Mouse (Mus musculus): ENCODE measurements around the gene H2-Q2. TPM values are rescaled to one million over a fixed set of nuclear protein-coding genes. Genes with fewer than 3 reads are reported as not detected.
"Not testable (repeated sequence)": the region's sequence is repeated elsewhere in the genome, so short reads cannot be mapped to it uniquely, and the experiment has no call there.

H2-Q2 gene
- polyA plus RNA-seq, 1 experiment from 2014 or later, result 136 TPM

DNA sequence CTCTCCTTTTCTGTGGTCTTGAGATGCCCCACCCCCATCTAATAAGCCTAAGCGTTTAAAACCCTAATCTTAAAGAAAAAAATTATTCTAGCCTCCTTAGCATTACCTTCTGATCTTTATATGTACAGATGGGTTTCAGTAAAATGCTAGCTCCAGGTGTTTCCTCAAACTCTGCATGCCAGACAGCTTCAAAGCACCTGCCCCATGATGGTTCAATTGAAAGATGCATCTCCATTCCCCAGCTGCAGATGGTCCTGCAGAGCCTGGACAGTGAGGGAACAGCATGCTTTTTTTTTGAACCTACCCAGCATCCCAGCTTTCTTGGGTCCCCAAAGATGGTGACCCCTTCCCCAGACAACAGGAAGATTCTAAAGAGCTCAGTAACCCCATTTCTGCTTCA lies 15.0 kb downstream of the H2-Q2 start:
- 28% methylated on average over 1 of the region's 1 CpGs for WGBS

DNA sequence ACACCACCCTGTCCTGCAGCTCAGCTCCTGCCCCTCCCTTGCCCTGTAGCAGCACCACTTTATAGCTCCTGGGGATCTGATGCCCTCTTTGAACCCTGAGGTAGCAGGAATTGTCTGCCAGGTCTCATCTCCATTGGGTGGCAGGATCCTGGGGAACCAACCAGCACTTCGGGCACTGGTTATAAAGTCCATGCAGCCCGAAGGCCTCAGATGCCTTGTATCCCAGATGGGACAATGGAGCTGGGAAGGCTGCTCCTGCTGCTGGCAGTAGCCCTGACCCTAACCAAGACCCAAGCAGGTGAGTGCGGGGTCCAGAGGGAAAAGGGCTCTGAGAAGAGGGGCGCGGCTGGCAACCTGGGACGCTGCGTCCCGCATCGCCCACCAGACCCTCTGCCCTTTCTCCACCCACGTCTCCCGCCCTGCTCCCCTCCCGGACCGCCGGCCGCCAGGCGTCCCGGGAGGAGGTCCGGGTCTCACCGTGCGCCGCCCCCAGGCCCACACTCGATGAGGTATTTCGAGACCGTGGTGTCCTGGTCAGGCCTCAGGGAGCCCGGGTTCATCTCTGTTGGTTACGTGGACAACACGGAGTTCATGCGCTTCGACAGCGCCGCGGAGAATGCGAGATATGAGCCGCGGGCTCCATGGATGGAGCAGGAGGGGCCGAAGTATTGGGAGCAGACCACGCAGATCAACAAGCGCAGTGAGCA lies 16.9 kb downstream of the H2-Q2 start:
- peak overlapping the region; percentile 57 for H3K9ac ChIP-seq (ENCODE audit: low read depth, low read length)
- H3K36me3 ChIP-seq (ENCODE audit: control insufficient read depth, insufficient read depth, low read length), result no peaks in the 10 kb centered on the region
- no peaks in the 10 kb centered on the region for H3K27me3 ChIP-seq (replicated peaks; ENCODE audit: control insufficient read depth, insufficient read depth, low read length)
- peak overlapping the region; percentile 74 for H3K4me2 ChIP-seq (ENCODE audit: low read depth, low read length)
- WGBS, result 9% methylated on average over 38 of the region's 38 CpGs
- no peak overlapping the region for H3K27ac ChIP-seq (ENCODE audit: low read length)
- H3K4me1 ChIP-seq (ENCODE audit: control insufficient read depth, insufficient read depth, low read length), result peaks cover 8% of the 10 kb centered on the region
- ATAC-seq, result peak; percentile 21; the same call in 1 of the 2 replicates
- no peaks in the 10 kb centered on the region for H3K9me3 ChIP-seq (ENCODE audit: control insufficient read depth, low read length)
- peak overlapping the region; percentile 52 for H3K4me3 ChIP-seq (ENCODE audit: low read length)

More for the DNA sequence above, 15.0 kb downstream of the H2-Q2 start:
- H3K4me2 ChIP-seq (ENCODE audit: low read depth, low read length), result no peak overlapping the region
- no peaks in the 10 kb centered on the region for H3K36me3 ChIP-seq (ENCODE audit: control insufficient read depth, insufficient read depth, low read length)
- no peaks in the 10 kb centered on the region for H3K27me3 ChIP-seq (replicated peaks; ENCODE audit: control insufficient read depth, insufficient read depth, low read length)
- no peaks in the 10 kb centered on the region for H3K9me3 ChIP-seq (ENCODE audit: control insufficient read depth, low read length)
- peaks cover 8% of the 10 kb centered on the region for H3K4me1 ChIP-seq (ENCODE audit: control insufficient read depth, insufficient read depth, low read length)
- no peak overlapping the region for H3K27ac ChIP-seq (ENCODE audit: low read length)
- no peak overlapping the region for H3K9ac ChIP-seq (ENCODE audit: low read depth, low read length)
- H3K4me3 ChIP-seq (ENCODE audit: low read length), result no peak overlapping the region
- no peak for ATAC-seq

DNA sequence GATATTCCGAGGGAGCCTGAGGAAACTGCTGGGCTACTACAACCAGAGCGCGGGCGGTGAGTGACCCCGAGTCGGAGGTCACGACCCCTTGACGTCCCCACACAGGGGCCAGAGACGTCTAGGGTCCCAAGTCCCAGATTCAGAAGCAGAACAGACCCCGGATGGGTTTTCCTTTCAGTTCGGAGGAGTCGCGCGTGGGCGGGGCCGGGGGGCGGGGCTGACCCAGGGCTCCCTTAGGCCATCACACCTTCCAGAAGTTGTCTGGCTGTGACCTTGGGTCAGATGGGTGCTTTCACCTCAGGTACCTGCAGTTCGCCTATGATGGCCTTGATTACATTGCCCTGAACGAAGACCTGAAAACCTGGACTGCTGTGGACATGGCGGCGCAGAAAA lies 17.4 kb downstream of the H2-Q2 start:
- Histone ChIP-seq H3K4me2 (ENCODE audit: low read depth, low read length) (peak overlapping the region; percentile 74), H3K4me1 (ENCODE audit: control insufficient read depth, insufficient read depth, low read length) (peaks cover 8% of the 10 kb centered on the region), H3K9ac (ENCODE audit: low read depth, low read length) (peak overlapping the region; percentile 57; the same call in 1 of the 2 replicates), H3K27ac (ENCODE audit: low read length) (no peak overlapping the region), H3K36me3 (ENCODE audit: control insufficient read depth, insufficient read depth, low read length) (no peaks in the 10 kb centered on the region), H3K9me3 (ENCODE audit: control insufficient read depth, low read length) (no peaks in the 10 kb centered on the region), H3K27me3 (replicated peaks; ENCODE audit: control insufficient read depth, insufficient read depth, low read length) (no peaks in the 10 kb centered on the region), H3K4me3 (ENCODE audit: low read length) (peak overlapping the region; percentile 52)
- 20% methylated on average over 21 of the region's 21 CpGs for WGBS
- ATAC-seq, result 0 out of 2 replicates have a peak, but pooled peaks have one; percentile 16

DNA sequence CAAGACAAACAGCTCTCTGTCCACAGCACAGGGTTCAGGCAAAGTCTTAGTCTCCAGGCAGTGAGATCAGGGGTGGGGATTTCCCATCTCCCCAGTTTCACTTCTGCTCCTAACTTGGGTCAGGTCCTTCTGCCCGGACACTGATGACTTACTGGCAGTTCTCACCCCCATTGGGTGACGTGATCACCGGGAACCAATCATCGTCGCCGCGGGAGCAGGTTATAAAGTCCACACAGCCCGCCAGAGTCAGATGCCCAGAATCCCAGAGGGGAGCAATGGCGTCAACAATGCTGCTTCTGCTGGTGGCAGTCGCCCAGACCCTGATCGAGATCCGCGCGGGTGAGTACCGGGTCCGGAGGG lies 37.3 kb downstream of the H2-Q2 start, which contains the start of gene H2-Q4:
Gene H2-Q4 (plus strand): TSS at position 249 of the 360 bp plus-strand sequence.
- no peaks in the 10 kb centered on the region for H3K27me3 ChIP-seq (replicated peaks; ENCODE audit: control insufficient read depth, insufficient read depth, low read length)
- ATAC-seq, result peak; percentile 98
- peak within 1 kb of the TSS; percentile 76 for H3K4me3 ChIP-seq (ENCODE audit: low read length)
- H3K9ac ChIP-seq (ENCODE audit: low read depth, low read length), result peak within 1 kb of the TSS; percentile 78
- no peak within 1 kb of the TSS for H3K27ac ChIP-seq (ENCODE audit: low read length)
- no peaks in the 10 kb centered on the region for H3K36me3 ChIP-seq (ENCODE audit: control insufficient read depth, insufficient read depth, low read length)
- WGBS, result under 1% methylated on average over 14 of the region's 16 CpGs
- peak within 1 kb of the TSS; percentile 98 for H3K4me2 ChIP-seq (ENCODE audit: low read depth, low read length)
- H3K9me3 ChIP-seq (ENCODE audit: control insufficient read depth, low read length), result no peaks in the 10 kb centered on the region; the same call in 1 of the 2 replicates
- H3K4me1 ChIP-seq (ENCODE audit: control insufficient read depth, insufficient read depth, low read length), result 0 out of 2 replicates have a peak, but pooled peaks cover 3% of the 10 kb centered on the region

DNA sequence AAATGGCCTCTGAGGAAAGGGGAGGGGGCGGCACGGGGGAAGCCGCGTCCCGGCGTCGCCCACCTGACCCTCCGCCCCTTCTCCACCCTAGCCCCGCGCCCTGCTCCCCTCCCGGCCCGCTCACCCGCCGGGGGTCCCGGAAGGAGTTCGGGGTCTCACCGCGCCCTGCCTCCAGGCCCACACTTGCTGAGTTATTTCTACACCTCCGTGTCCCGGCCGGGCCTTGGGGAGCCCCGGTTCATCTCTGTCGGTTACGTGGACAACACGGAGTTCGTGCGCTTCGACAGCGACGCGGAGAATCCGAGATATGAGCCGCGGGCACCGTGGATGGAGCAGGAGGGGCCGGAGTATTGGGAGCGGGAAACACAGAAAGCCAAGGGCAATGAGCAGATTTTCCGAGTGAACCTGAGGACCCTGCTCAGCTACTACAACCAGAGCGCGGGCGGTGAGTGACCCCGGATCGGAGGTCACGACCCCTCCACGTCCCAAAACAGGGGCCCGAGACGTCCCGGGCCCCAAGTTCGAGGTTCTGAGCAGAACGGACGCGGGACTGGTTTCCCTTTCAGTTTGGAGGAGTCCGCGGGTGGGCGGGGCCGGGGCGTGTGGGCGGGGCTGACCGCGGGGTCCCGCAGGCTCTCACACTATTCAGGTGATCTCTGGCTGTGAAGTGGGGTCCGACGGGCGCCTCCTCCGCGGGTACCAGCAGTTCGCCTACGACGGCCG lies 37.8 kb downstream of the H2-Q2 start:
- ATAC-seq, result peak; percentile 77
- Histone ChIP-seq H3K4me3 (ENCODE audit: low read length) (peak overlapping the region; percentile 76), H3K9me3 (ENCODE audit: control insufficient read depth, low read length) (no peaks in the 10 kb centered on the region; the same call in 1 of the 2 replicates), H3K27me3 (replicated peaks; ENCODE audit: control insufficient read depth, insufficient read depth, low read length) (no peaks in the 10 kb centered on the region), H3K9ac (ENCODE audit: low read depth, low read length) (peak overlapping the region; percentile 78), H3K4me2 (ENCODE audit: low read depth, low read length) (peak overlapping the region; percentile 98), H3K27ac (ENCODE audit: low read length) (no peak overlapping the region), H3K36me3 (ENCODE audit: control insufficient read depth, insufficient read depth, low read length) (no peaks in the 10 kb centered on the region), H3K4me1 (ENCODE audit: control insufficient read depth, insufficient read depth, low read length) (0 out of 2 replicates have a peak, but pooled peaks cover 3% of the 10 kb centered on the region)
- 1% methylated on average over 67 of the region's 70 CpGs for WGBS

DNA sequence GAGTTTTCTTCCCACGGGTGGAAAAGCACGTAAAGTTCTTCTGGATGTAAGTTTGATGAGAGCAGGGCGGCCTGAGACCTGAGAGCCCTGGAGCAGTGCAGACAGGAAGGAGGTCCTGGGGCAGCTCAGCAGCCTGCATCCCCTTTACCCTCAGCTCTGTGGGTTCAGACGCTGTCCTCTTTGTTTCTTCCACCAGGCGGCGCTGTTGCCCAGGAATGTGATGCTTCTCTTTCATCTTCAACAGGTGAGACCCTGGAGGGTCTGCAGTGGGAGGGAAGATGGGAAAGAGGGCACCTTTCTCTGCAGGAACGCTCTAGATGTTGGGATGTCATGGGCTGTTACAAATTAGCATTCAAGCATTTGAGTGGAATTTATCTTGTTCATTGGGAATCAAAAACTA lies 47.8 kb downstream of the H2-Q2 start:
- 6% methylated on average over 7 of the region's 7 CpGs for WGBS
- not testable (repeated sequence) for H3K9ac ChIP-seq (ENCODE audit: low read depth, low read length); H3K36me3 ChIP-seq (ENCODE audit: control insufficient read depth, insufficient read depth, low read length); H3K4me2 ChIP-seq (ENCODE audit: low read depth, low read length); H3K9me3 ChIP-seq (ENCODE audit: control insufficient read depth, low read length); H3K27ac ChIP-seq (ENCODE audit: low read length); H3K27me3 ChIP-seq (replicated peaks; ENCODE audit: control insufficient read depth, insufficient read depth, low read length); ATAC-seq; H3K4me3 ChIP-seq (ENCODE audit: low read length); H3K4me1 ChIP-seq (ENCODE audit: control insufficient read depth, insufficient read depth, low read length)

DNA sequence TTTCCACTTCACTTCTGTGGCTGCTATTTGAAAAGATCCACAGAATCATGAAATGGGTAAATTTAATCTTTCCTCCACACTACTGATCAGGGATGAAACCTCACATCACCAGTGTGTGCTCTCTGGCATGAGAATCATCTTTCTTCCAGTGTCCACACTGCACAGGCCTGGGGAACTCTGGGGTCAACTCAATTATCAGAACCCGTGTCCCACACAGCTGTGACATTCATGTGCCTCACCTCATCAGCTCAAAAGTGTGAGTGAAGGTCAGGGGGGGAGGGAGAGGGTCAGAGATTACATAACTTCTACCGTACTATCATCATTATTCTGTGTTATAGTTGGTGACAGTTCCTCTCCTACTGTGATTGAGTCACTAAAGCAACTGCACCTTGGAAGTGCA lies 50.6 kb downstream of the H2-Q2 start:
- H3K9me3 ChIP-seq (ENCODE audit: control insufficient read depth, low read length); H3K27me3 ChIP-seq (replicated peaks; ENCODE audit: control insufficient read depth, insufficient read depth, low read length); H3K4me1 ChIP-seq (ENCODE audit: control insufficient read depth, insufficient read depth, low read length); ATAC-seq; H3K4me3 ChIP-seq (ENCODE audit: low read length); H3K4me2 ChIP-seq (ENCODE audit: low read depth, low read length); H3K9ac ChIP-seq (ENCODE audit: low read depth, low read length); H3K27ac ChIP-seq (ENCODE audit: low read length); H3K36me3 ChIP-seq (ENCODE audit: control insufficient read depth, insufficient read depth, low read length): not testable (repeated sequence)
- 77% methylated on average over 2 of the region's 2 CpGs for WGBS

DNA sequence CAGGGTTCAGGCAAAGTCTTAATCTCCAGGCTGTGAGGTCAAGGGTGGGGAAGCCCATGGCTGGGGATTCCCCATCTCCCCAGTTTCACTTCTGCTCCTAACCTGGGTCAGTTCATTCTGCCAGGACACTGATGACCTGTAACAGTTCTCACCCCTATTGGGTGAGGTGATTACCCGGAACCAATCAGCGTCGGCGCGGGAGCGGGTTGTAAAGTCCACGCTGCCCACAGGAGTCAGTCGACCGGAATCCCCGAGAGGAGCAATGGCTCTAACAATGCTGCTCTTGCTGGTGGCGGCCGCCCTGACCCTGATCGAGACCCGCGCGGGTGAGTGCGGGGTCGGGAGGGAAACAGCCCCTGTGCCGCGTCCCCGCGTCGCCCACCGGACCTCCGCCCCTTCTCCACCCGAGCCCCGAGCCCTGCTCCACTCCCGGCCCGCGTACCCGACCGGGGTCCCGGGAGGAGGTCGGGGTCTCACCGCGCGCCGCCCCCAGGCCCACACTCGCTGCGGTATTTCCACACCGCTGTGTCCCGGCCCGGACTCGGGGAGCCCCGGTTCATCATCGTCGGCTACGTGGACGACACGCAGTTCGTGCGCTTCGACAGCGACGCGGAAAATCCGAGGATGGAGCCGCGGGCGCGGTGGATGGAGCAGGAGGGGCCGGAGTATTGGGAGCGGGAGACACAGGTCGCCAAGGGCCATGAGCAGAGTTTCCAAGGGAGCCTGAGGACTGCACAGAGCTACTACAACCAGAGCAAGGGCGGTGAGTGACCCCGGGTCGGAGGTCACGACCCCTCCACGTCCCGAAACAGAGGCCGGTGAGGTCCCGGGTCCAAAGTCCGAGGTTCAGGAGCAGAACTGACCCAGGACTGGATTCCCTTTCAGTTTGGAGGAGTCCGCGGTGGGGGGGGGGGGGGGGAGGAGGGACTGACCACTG lies 52.1 kb downstream of the H2-Q2 start:
- H3K27ac ChIP-seq (ENCODE audit: low read length); H3K36me3 ChIP-seq (ENCODE audit: control insufficient read depth, insufficient read depth, low read length); H3K9ac ChIP-seq (ENCODE audit: low read depth, low read length); H3K9me3 ChIP-seq (ENCODE audit: control insufficient read depth, low read length); H3K4me1 ChIP-seq (ENCODE audit: control insufficient read depth, insufficient read depth, low read length); H3K27me3 ChIP-seq (replicated peaks; ENCODE audit: control insufficient read depth, insufficient read depth, low read length): not testable (repeated sequence)
- Histone ChIP-seq H3K4me2 (ENCODE audit: low read depth, low read length) (peak overlapping the region; percentile 57), H3K4me3 (ENCODE audit: low read length) (peak overlapping the region; percentile 14; the same call in 1 of the 2 replicates)
- ATAC-seq, result peak; percentile 88
- 3% methylated on average over 47 of the region's 75 CpGs for WGBS

All from intestine, embryonic 16.5 days (tissue).